Mouse (Mus musculus) midbrain, embryonic 11.5 days (tissue): ENCODE measurements around the gene Arhgap24. TPM values are rescaled to one million over a fixed set of nuclear protein-coding genes. Genes with fewer than 3 reads are reported as not detected.

Experiments used
- ATAC-seq: fragments of 200-750 bp; cut with Nextera tagmentation; 2 replicates; pipeline ENCODE4 v1.8.0; 2017; ENCODE audit warnings: moderate TSS enrichment, moderate library complexity; ENCODE audit not compliant: low FRiP score
- DNase-seq: peaks from one replicate; pipeline ENCODE4 v3.0.0; 2015; ENCODE audit warnings: low spot score; ENCODE audit errors: missing footprints
- H3K27ac ChIP-seq: fragments of 300-500 bp; sonication (generic); 2 replicates; pipeline ENCODE4 v1.5.1; 2014; ENCODE audit warnings: low read depth, low read length
- H3K27me3 ChIP-seq: fragments of 300-500 bp; sonication (generic); 2 replicates; pipeline ENCODE4 v1.6.1; 2014; ENCODE audit warnings: mild to moderate bottlenecking, low read length, moderate library complexity, mixed read lengths; ENCODE audit not compliant: control insufficient read depth, insufficient read depth
- H3K36me3 ChIP-seq: fragments of 300-500 bp; sonication (generic); 2 replicates; pipeline ENCODE4 v1.6.1; 2014; ENCODE audit warnings: mild to moderate bottlenecking, low read length, moderate library complexity, mixed read lengths; ENCODE audit not compliant: control insufficient read depth, insufficient read depth
- H3K4me1 ChIP-seq: fragments of 300-500 bp; sonication (generic); 2 replicates; pipeline ENCODE4 v1.6.1; 2014; ENCODE audit warnings: low read length; ENCODE audit not compliant: control insufficient read depth, insufficient read depth
- H3K4me2 ChIP-seq: fragments of 300-500 bp; sonication (generic); 2 replicates; pipeline ENCODE4 v1.6.1; 2014; ENCODE audit warnings: mild to moderate bottlenecking, moderate library complexity
- H3K4me3 ChIP-seq: fragments of 300-500 bp; sonication (generic); 2 replicates; pipeline ENCODE4 v1.5.1; 2014; ENCODE audit warnings: low read depth, low read length
- H3K9ac ChIP-seq: fragments of 300-500 bp; sonication (generic); 2 replicates; pipeline ENCODE4 v1.6.1; 2014; ENCODE audit warnings: low read length
- H3K9me3 ChIP-seq: fragments of 300-500 bp; sonication (generic); 2 replicates; pipeline ENCODE4 v1.6.1; 2016; ENCODE audit warnings: low read length; ENCODE audit not compliant: control insufficient read depth
- WGBS: fragments of 180-500 bp; shearing (Covaris S2); extraction: QIAGEN DNeasy Blood & Tissue Kit; methylation state at CpG from one replicate; pipeline ENCODE4 v1.1.7; 2014; 5-methylcytosine and 5-hydroxymethylcytosine counted together
- polyA plus RNA-seq: library from polyadenylated mRNA; unstranded; fragments of >200 nt; fragmentation: Nextera tagmentation; extraction: Ambion mirVana; gene quantifications from 2 replicates; pipeline ENCODE4 v1.2.1, GENCODE M21; 2014

Arhgap24 gene
- polyA plus RNA-seq, 1 experiment from 2014 or later = 3.4 TPM

DNA sequence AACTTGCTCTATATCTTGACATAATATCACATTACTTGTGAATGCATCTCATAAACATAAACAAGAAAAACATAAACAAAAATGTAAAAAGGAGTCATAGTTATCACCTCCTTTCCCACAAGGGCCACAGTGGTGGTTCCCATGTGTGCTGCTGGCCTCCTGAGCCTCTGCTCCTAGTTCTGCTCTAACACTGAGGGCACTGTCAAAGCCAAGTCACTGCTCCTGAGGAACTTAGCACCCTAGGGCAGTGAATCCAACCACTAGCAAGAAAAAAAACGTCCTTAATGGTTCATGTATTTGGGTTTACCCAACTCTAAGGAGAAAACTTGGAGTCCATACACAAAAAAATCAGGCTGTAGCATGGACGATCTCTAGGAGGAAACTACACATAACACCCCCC lies 304.9 kb downstream of the Arhgap24 start:
- Histone ChIP-seq H3K27ac (no peak overlapping the region), H3K4me3 (no peak overlapping the region), H3K27me3 (no peaks in the 10 kb centered on the region), H3K36me3 (no peaks in the 10 kb centered on the region), H3K4me1 (no peaks in the 10 kb centered on the region), H3K9me3 (no peaks in the 10 kb centered on the region), H3K9ac (no peak overlapping the region), H3K4me2 (no peak overlapping the region)
- no peak for ATAC-seq
- no peak for DNase-seq
- 73% methylated on average over 2 of the region's 2 CpGs for WGBS

DNA sequence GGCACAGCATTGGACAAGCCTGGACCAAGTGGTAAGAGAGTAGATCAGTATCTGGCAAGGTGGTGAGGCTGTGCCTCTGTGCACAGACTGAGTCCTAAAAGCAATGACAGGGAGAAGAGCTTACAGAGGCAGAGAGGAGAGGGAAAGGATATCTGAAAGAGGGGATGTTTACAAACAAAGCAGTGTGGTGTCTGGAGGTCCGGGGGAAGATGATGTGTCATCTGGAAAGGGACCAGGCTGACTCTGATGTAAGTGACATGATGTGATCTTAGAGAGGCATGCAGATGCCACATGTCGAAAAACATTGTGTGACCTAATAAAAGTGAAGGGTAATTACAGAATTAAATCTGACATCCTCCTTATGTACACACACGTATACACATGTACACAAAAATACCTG lies 307.2 kb downstream of the Arhgap24 start:
- WGBS = 87% methylated on average over 3 of the region's 3 CpGs

DNA sequence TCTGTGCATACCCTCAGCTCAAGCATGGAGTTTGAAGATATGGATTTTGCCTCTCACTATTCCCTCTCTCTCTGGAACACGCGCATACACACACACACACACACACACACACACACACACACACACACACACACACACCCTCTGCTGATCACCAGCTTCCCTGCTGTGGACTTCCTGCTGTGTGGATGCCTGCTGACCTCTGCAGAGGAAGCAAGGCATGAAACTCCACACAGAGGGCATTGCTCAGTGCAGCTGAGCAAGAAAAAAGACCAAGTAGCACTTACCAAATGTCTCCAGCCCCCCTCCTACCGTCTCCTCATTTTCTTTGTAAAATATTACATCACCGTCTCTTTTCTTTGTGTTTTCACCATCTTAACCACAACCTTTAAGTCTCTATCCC lies 310.1 kb downstream of the Arhgap24 start:
- WGBS = 50% methylated on average over 4 of the region's 4 CpGs
- no peak for ATAC-seq
- H3K36me3 ChIP-seq = no peaks in the 10 kb centered on the region

More for the DNA sequence above, 307.2 kb downstream of the Arhgap24 start:
- Histone ChIP-seq H3K4me1 (no peaks in the 10 kb centered on the region), H3K27ac (no peak overlapping the region), H3K4me3 (no peak overlapping the region), H3K4me2 (no peak overlapping the region), H3K27me3 (no peaks in the 10 kb centered on the region), H3K9ac (no peak overlapping the region), H3K36me3 (no peaks in the 10 kb centered on the region), H3K9me3 (no peaks in the 10 kb centered on the region)
- ATAC-seq (no peak), DNase-seq (no peak)

DNA sequence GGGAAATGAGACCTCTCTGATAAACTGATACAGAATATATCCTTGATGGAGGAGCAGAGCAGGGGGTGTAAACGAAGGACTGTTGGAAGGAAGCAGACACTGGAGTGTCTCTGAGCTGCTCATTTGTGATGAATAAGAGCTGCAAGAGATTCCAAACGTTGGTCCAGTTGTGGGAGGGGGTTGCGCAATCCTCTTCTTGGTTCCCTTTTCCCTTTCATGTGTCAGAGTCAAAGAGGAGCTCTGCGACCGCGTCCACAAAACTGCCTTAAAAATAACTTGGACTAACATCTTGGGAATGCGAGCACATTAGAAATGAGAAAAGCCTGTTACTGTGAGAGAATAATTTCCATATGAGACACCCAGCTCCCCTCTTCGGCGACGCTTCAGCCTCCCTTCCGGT lies 312.3 kb downstream of the Arhgap24 start:
- no peak for DNase-seq
- WGBS = 87% methylated on average over 11 of the region's 11 CpGs
- Histone ChIP-seq H3K4me1 (no peaks in the 10 kb centered on the region), H3K9ac (no peak overlapping the region), H3K9me3 (no peaks in the 10 kb centered on the region), H3K36me3 (no peaks in the 10 kb centered on the region), H3K4me2 (no peak overlapping the region), H3K4me3 (no peak overlapping the region), H3K27ac (no peak overlapping the region), H3K27me3 (no peaks in the 10 kb centered on the region)
- ATAC-seq = no peak

More for the DNA sequence above, 310.1 kb downstream of the Arhgap24 start:
- no peak overlapping the region for H3K4me3 ChIP-seq
- H3K27me3 ChIP-seq = no peaks in the 10 kb centered on the region
- H3K27ac ChIP-seq = no peak overlapping the region
- H3K9ac ChIP-seq = no peak overlapping the region
- no peak overlapping the region for H3K4me2 ChIP-seq
- no peaks in the 10 kb centered on the region for H3K4me1 ChIP-seq
- no peak for DNase-seq
- no peaks in the 10 kb centered on the region for H3K9me3 ChIP-seq

DNA sequence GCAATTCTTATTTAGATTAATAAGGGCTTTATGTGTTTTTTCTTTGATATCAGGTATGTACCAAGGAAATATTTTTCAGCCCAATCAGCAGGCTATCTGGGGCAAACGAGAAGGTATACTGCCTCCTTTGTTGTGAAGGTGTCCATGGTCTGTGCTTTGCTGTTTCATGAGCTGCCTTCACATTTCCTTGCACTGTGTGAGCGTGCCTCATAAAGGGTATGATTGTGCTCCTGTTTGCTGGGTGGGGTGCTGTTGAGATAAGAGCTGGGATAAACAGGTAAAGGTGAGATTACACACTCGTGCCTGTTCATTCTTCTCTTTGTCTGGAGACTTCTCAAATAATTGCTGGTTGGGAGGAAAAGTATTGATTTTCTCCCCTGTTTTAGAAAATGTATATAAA lies 320.3 kb downstream of the Arhgap24 start:
- no peaks in the 10 kb centered on the region for H3K36me3 ChIP-seq
- no peak overlapping the region for H3K9ac ChIP-seq
- H3K27me3 ChIP-seq = no peaks in the 10 kb centered on the region
- DNase-seq (no peak), ATAC-seq (no peak)
- H3K4me2 ChIP-seq = no peak overlapping the region
- 85% methylated on average over 3 of the region's 3 CpGs for WGBS
- H3K27ac ChIP-seq = no peak overlapping the region
- H3K4me1 ChIP-seq = no peaks in the 10 kb centered on the region
- no peaks in the 10 kb centered on the region for H3K9me3 ChIP-seq
- no peak overlapping the region for H3K4me3 ChIP-seq

DNA sequence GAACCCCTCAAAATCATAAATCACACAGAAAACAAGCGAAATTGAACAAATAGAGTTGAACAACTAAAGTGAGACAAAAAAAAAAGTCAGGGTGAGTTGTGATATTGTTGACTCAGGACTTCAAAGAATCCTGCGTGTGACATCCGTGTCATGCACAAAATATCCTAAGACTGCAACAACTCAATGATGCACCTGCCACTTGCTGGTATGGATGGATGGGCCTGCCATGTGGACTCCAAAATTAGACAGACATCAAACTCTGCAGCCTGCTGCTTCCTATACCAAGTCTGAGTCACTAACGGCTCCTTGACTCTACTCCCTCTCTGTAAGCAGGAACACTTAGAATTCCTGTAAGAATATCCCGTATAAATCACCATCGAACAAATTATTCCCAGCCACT lies 321.6 kb downstream of the Arhgap24 start:
- ATAC-seq = no peak
- 88% methylated on average over 6 of the region's 6 CpGs for WGBS
- H3K4me3 ChIP-seq = no peak overlapping the region
- H3K36me3 ChIP-seq = no peaks in the 10 kb centered on the region
- H3K27me3 ChIP-seq = no peaks in the 10 kb centered on the region
- no peak for DNase-seq
- H3K4me1 ChIP-seq = peaks cover under 1% of the 10 kb centered on the region; the same call in 1 of the 2 replicates
- H3K27ac ChIP-seq = no peak overlapping the region
- no peaks in the 10 kb centered on the region for H3K9me3 ChIP-seq
- H3K4me2 ChIP-seq = no peak overlapping the region
- H3K9ac ChIP-seq = no peak overlapping the region

DNA sequence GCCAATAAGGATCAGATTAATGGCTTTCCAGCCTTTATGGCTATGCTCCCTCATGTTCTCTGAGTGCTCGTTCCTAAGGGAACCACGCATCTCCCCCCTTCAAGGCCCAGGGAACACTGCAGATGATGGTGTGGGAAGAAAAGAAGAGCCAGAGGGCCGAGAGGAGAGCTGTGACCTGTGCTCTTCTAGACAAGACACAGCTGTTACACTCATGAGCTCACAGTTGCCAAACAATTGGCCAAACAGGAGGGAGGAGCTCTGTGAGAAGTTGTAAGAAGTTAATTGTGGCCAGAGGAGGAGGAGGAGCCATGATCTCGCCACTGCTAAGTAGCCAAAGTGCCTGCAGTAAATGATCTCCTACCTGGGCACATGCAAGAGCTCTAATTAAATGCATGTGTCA lies 322.5 kb downstream of the Arhgap24 start:
- Histone ChIP-seq H3K27ac (no peak overlapping the region), H3K9ac (no peak overlapping the region), H3K4me3 (no peak overlapping the region), H3K36me3 (no peaks in the 10 kb centered on the region), H3K9me3 (no peaks in the 10 kb centered on the region), H3K27me3 (no peaks in the 10 kb centered on the region), H3K4me2 (no peak overlapping the region), H3K4me1 (peaks cover 7% of the 10 kb centered on the region)
- DNase-seq (no peak), ATAC-seq (no peak)
- 45% methylated on average over 4 of the region's 4 CpGs for WGBS

DNA sequence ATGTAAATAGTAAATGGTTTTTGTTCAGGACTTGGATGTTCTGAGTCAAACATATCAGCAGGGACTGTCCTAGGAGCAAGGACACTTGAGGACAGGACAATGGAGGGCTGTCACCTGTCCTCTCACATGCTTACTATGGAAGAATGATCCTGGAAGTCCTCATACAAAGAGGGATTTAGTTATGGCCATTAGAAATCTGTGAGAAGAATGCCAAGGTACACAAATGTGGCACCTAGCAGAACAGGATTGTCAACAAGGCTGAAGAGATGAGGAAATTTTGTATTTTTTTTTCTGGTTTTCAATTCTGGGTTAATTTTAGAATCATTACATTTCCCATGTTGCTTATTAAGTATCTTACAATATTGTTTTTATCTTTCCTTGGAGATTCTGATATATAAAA lies 326.3 kb downstream of the Arhgap24 start:
- H3K27me3 ChIP-seq = no peaks in the 10 kb centered on the region
- H3K4me3 ChIP-seq = no peak overlapping the region
- no peak overlapping the region for H3K9ac ChIP-seq
- ATAC-seq (no peak), DNase-seq (no peak)
- H3K4me1 ChIP-seq = peaks cover 11% of the 10 kb centered on the region
- no peaks in the 10 kb centered on the region for H3K36me3 ChIP-seq
- no peaks in the 10 kb centered on the region for H3K9me3 ChIP-seq
- H3K4me2 ChIP-seq = no peak overlapping the region
- no peak overlapping the region for H3K27ac ChIP-seq

DNA sequence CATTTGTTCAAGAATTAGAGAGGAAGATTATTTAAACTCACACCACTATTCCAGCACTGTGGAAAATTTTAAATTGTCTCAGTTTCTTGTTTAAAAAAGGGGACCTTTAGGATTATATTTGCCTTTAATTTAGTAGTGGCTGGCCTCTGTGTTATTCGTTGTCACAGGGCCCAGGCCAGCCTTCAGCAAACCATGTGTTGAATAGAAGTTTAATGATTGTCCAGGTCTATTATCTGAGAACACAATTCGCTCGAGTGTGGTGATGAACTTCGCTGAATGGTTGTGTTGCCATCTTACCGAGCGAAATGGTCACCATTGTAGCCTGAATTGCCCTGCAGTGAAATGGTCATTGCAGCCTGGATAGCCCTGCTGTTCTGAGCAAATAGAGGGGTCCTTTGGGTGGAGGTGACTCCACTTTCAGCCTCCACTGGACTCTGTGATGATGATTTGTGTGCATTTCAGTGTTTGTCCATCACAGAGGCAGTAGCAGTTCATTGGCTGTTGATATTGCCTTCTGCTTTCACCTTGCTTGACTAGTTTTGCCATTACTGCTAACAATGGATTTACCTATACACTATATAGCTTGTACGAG lies 329.3 kb downstream of the Arhgap24 start:
- ATAC-seq (no peak), DNase-seq (no peak)
- WGBS = 66% methylated on average over 7 of the region's 7 CpGs
- Histone ChIP-seq H3K27me3 (no peaks in the 10 kb centered on the region), H3K36me3 (no peaks in the 10 kb centered on the region), H3K4me2 (no peak overlapping the region), H3K9me3 (no peaks in the 10 kb centered on the region), H3K4me1 (peaks cover 11% of the 10 kb centered on the region), H3K9ac (no peak overlapping the region), H3K4me3 (no peak overlapping the region), H3K27ac (no peak overlapping the region)
